Mouse (Mus musculus) liver, adult 2 months (tissue): ENCODE results near the gene Tmem123. TPM values are rescaled to one million over a fixed set of nuclear protein-coding genes. Genes with fewer than 3 reads are reported as not detected.

ENCODE experiments used
- DNase-seq: peaks from one replicate; pipeline ENCODE4 v3.0.0-alpha.2; 2011; ENCODE audit warnings: low read depth, low spot score; ENCODE audit errors: extremely low read depth
- H3K27ac ChIP-seq: fragments of 200-500 bp; replicated peaks from 2 replicates; pipeline ENCODE4 v1.5.1; 2012; ENCODE audit warnings: low read depth, mild to moderate bottlenecking, control low read depth, inconsistent platforms, low read length; ENCODE audit not compliant: insufficient read depth
- H3K27me3 ChIP-seq: fragments of 200-500 bp; 2 replicates; pipeline ENCODE4 v1.6.1; 2012; ENCODE audit warnings: mild to moderate bottlenecking, moderate library complexity, low read length, inconsistent platforms; ENCODE audit not compliant: control insufficient read depth, insufficient read depth
- H3K36me3 ChIP-seq: fragments of 200-500 bp; 2 replicates; pipeline ENCODE4 v1.6.1; 2012; ENCODE audit warnings: low read length, inconsistent platforms; ENCODE audit not compliant: control insufficient read depth, insufficient read depth
- H3K4me1 ChIP-seq: fragments of 200-500 bp; 2 replicates; pipeline ENCODE4 v1.6.1; 2011; ENCODE audit warnings: low read length; ENCODE audit not compliant: control insufficient read depth, insufficient read depth
- H3K4me3 ChIP-seq: fragments of 200-500 bp; 2 replicates; pipeline ENCODE4 v1.5.1; 2011; ENCODE audit warnings: low read depth, mild to moderate bottlenecking, control low read depth, low read length, moderate library complexity; ENCODE audit not compliant: insufficient read depth
- H3K79me2 ChIP-seq: fragments of 200-500 bp; 2 replicates; pipeline ENCODE4 v1.6.1; 2012; ENCODE audit warnings: inconsistent platforms, mild to moderate bottlenecking, low read length, moderate library complexity; ENCODE audit not compliant: control insufficient read depth, insufficient read depth
- H3K9ac ChIP-seq: fragments of 200-500 bp; 2 replicates; pipeline ENCODE4 v1.6.1; 2012; ENCODE audit warnings: low read depth, mild to moderate bottlenecking, control low read depth, inconsistent platforms, low read length
- CTCF ChIP-seq: fragments of 200-500 bp; IDR thresholded peaks from 2 replicates; pipeline ENCODE4 v1.5.1; 2011; ENCODE audit warnings: low read depth, low read length, control low read depth
- POLR2A ChIP-seq: fragments of 200-500 bp; IDR thresholded peaks from 2 replicates; pipeline ENCODE4 v1.6.1; 2011; ENCODE audit warnings: low read length, control low read depth; ENCODE audit not compliant: insufficient read depth; ENCODE audit errors: extremely low read depth
- WGBS: fragments of 180-500 bp; shearing (Covaris S2); methylation state at CpG from one replicate; pipeline ENCODE4 v1.1.7; 2018; 5-methylcytosine and 5-hydroxymethylcytosine counted together
- polyA plus RNA-seq: library from polyadenylated mRNA; depleted of rRNA; stranded (reverse); fragments of >200 nt; gene quantifications from 2 replicates; pipeline ENCODE4 v1.2.3, GENCODE M21; 2012
- total RNA-seq: library from RNA; depleted of rRNA; stranded (reverse); fragments of >200 nt; gene quantifications from 2 replicates; pipeline ENCODE4 v1.2.3, GENCODE M21; 2014

Gene Tmem123
- total and polyA plus RNA-seq, 2 experiments: 15.8 to 26.9 TPM

- WGBS: 95% methylated on average over 11 of the region's 11 CpGs
- TF ChIP-seq POLR2A (no peak), CTCF (no peak)
- Histone ChIP-seq H3K79me2 (no peaks in the 10 kb centered on the region), H3K27me3 (no peaks in the 10 kb centered on the region), H3K4me1 (no peaks in the 10 kb centered on the region), H3K27ac (no peak overlapping the region), H3K4me3 (no peak overlapping the region), H3K9ac (no peak overlapping the region), H3K36me3 (peaks cover 32% of the 10 kb centered on the region)
- DNase-seq: no peak
Observed at GRCm38 (mm10) chr9:7790580-7791084, 26.8 kb downstream of the Tmem123 start.

DNA sequence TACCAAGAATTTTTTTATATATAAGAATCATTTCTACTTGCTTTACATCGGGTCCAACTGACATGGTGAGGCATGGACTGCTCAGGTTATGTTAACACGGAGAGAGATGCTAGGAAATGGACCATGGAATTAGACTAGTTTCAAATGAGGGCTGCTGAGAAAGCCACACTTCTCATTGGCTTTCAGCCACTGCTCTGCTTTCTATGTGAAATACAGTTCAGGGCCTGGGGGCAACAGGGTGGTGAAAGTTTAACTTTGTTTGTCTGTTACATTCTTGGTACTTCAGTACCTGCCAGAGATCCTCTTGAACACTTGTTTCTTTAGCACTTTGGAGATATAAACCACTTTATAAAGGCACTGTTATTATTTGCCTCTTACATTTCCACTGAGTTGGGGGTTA, 29.7 kb downstream of the Tmem123 start:
- H3K4me3 ChIP-seq: no peak overlapping the region
- TF ChIP-seq CTCF (no peak), POLR2A (no peak)
- H3K4me1 ChIP-seq: no peaks in the 10 kb centered on the region
- DNase-seq: no peak
- H3K36me3 ChIP-seq: peaks cover 30% of the 10 kb centered on the region
- 96% methylated on average over 2 of the region's 2 CpGs for WGBS
- no peaks in the 10 kb centered on the region for H3K27me3 ChIP-seq
- no peak overlapping the region for H3K9ac ChIP-seq
- H3K79me2 ChIP-seq: no peaks in the 10 kb centered on the region
- H3K27ac ChIP-seq: no peak overlapping the region

DNA sequence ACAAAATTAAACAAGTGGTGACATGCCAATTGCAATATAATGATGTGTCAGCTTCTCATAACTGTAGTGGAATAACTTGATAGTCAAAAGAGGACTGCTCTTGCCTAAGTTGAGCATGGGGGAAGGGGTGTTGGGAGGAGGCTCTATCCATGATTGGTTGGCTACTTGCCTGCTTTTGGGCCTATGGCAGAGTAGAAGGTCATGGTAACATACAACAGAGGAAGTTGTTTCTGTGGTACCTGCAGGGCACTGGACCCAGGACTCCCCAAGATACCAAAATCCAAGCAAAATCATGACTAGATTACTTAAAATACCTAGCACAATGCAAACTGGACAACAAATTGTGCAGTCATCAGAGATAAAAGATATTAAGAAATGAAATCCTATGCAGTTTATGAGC, 31.7 kb downstream of the Tmem123 start:
- no peak for DNase-seq
- H3K27ac ChIP-seq: no peak overlapping the region
- H3K4me1 ChIP-seq: no peaks in the 10 kb centered on the region
- TF ChIP-seq CTCF: no peak
- no peak for TF ChIP-seq POLR2A
- peaks cover 28% of the 10 kb centered on the region for H3K36me3 ChIP-seq
- no peak overlapping the region for H3K4me3 ChIP-seq
- H3K79me2 ChIP-seq: no peaks in the 10 kb centered on the region
- no peak overlapping the region for H3K9ac ChIP-seq
- H3K27me3 ChIP-seq: no peaks in the 10 kb centered on the region

- Histone ChIP-seq H3K27ac (no peak overlapping the region), H3K27me3 (no peaks in the 10 kb centered on the region), H3K36me3 (peaks cover 23% of the 10 kb centered on the region), H3K4me3 (no peak overlapping the region), H3K79me2 (no peaks in the 10 kb centered on the region), H3K9ac (no peak overlapping the region), H3K4me1 (no peaks in the 10 kb centered on the region)
- no peak for TF ChIP-seq CTCF
- no peak for TF ChIP-seq POLR2A
- WGBS: 84% methylated on average over 6 of the region's 6 CpGs
- no peak for DNase-seq
Observed at GRCm38 (mm10) chr9:7796129-7796864, 32.5 kb downstream of the Tmem123 start.

- Histone ChIP-seq H3K4me3 (no peak overlapping the region), H3K36me3 (peaks cover 13% of the 10 kb centered on the region), H3K27me3 (no peaks in the 10 kb centered on the region), H3K9ac (no peak overlapping the region), H3K27ac (no peak overlapping the region), H3K79me2 (no peaks in the 10 kb centered on the region), H3K4me1 (no peaks in the 10 kb centered on the region)
- WGBS: 90% methylated on average over 2 of the region's 2 CpGs
- TF ChIP-seq POLR2A: no peak
- DNase-seq: no peak
Observed at GRCm38 (mm10) chr9:7797542-7797941, 33.7 kb downstream of the Tmem123 start.

GRCm38 (mm10) chr9:7798555-7798954, 34.7 kb downstream of the Tmem123 start:
- WGBS: 71% methylated on average over 3 of the region's 3 CpGs
- Histone ChIP-seq H3K4me1 (no peaks in the 10 kb centered on the region), H3K27ac (no peak overlapping the region), H3K27me3 (no peaks in the 10 kb centered on the region), H3K4me3 (no peak overlapping the region), H3K79me2 (no peaks in the 10 kb centered on the region), H3K9ac (no peak overlapping the region), H3K36me3 (peaks cover 6% of the 10 kb centered on the region)
- no peak for DNase-seq
- no peak for TF ChIP-seq CTCF
- TF ChIP-seq POLR2A: no peak
